Mouse (Mus musculus): Measurements from ENCODE around the gene Nsmce4a.

GRCm38 (mm10) chr7:130577388-130578003 lies 4.6 kb upstream of the Nsmce4a start, which contains the start of gene Tacc2:
- no peak; the same call in 1 of the 2 replicates for TF ChIP-seq EP300 (IDR thresholded peaks at IDR 0.05)
- no peak for TF ChIP-seq CTCF (IDR thresholded peaks at IDR 0.05)
